Mouse (Mus musculus) CH12.LX (cell line): ENCODE measurements around the gene Tmem132d.

Experiments
- GABPA ChIP-seq: IDR thresholded peaks from 2 replicates; pipeline ENCODE4 v1.6.1; 2012; ENCODE audit warnings: low read depth, low read length, improper control_type of control experiment, inconsistent platforms; ENCODE audit not compliant: insufficient replicate concordance
- POLR2AphosphoS2 ChIP-seq: IDR thresholded peaks from 2 replicates; pipeline ENCODE4 v1.6.1; 2011; ENCODE audit warnings: low read depth, low read length, improper control_type of control experiment
- ZC3H11A ChIP-seq: IDR thresholded peaks from 2 replicates; pipeline ENCODE4 v1.6.1; 2012; ENCODE audit warnings: low read depth, mild to moderate bottlenecking, inconsistent platforms, low read length, improper control_type of control experiment
- ZMIZ1 ChIP-seq: IDR thresholded peaks from 2 replicates; pipeline ENCODE4 v1.6.1; 2012; ENCODE audit warnings: low read depth, mild to moderate bottlenecking, inconsistent platforms, low read length, improper control_type of control experiment

- no peak for TF ChIP-seq ZC3H11A
- TF ChIP-seq POLR2AphosphoS2, result no peak
- no peak for TF ChIP-seq GABPA
- TF ChIP-seq ZMIZ1, result no peak
Measured at GRCm38 (mm10) chr5:128041781-128042180, 391.1 kb downstream of the Tmem132d start.
